ENCODE assay signal across 15 mouse cellular contexts in the genomic region with DNA sequence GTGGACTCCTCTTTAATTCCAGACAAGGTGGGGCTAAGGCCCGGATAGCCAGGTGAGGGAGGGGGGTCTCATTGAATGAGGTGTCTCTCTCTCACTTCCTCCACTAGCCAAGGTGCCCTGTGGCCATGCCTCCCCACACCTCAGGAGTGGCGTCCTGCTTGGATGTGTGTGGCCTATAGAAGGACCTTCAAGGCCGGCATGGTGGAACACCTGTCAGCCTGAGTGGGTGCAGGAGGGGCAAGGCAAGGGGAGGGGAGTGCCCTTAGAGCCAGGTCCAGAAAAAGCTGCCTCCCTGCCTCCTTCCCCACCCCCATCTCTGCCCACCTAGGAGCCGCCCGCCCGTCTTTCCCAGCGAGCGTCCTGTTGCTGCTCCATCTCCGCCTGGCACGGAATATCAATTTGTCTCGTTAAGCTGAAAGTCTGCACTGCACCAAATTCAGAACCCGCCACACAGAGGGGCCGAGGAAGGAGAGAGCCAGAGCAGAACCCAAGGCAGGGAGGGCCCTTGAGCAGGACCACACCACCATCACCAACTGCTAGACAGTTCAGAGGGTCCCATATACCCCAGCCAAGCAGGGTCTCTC.
DNase-seq lines count a peak whose midpoint lies in the region; ATAC-seq and TF ChIP-seq lines count a peak whose summit lies in the region.
"Had no signal": no experiment of that assay in that cellular context is flagged by ENCODE, and none has a peak within 500 bp of the region (broad histone marks: within the 10 kb centered on the region; RNA-seq: fewer than 3 reads in every experiment).

No protein-coding gene starts in this region.

- no peaks in the 10 kb centered on the region for H3K9me3 ChIP-seq in hindbrain, embryonic 10.5 days
- no peaks in the 10 kb centered on the region for H3K9me3 ChIP-seq in hindbrain, embryonic 11.5 days (ENCODE audit: control insufficient read depth, low read length)
- H3K9me3 ChIP-seq in hindbrain, embryonic 13.5 days, result no peaks in the 10 kb centered on the region
- no peaks in the 10 kb centered on the region for H3K9me3 ChIP-seq in midbrain, postnatal 0 days (ENCODE audit: low read length)
- no peaks in the 10 kb centered on the region for H3K9me3 ChIP-seq in intestine, embryonic 15.5 days
- H3K9me3 ChIP-seq: heart, embryonic 15.5 days; liver, embryonic 15.5 days had no signal

- 58% methylated on average over 13 of the region's 13 CpGs for WGBS in hindbrain, embryonic 10.5 days
- WGBS in hindbrain, embryonic 11.5 days, result 62% methylated on average over 13 of the region's 13 CpGs
- 49% methylated on average over 13 of the region's 13 CpGs for WGBS in hindbrain, embryonic 13.5 days
- WGBS in midbrain, postnatal 0 days, result 36% methylated on average over 13 of the region's 13 CpGs
- 46% methylated on average over 13 of the region's 13 CpGs for WGBS in intestine, embryonic 15.5 days

- H3K4me1 ChIP-seq in hindbrain, embryonic 10.5 days (replicated peaks), result peaks cover 36% of the 10 kb centered on the region
- H3K4me1 ChIP-seq in hindbrain, embryonic 11.5 days (replicated peaks; ENCODE audit: control insufficient read depth, insufficient read depth, low read length), result peaks cover 8% of the 10 kb centered on the region
- H3K4me1 ChIP-seq in cortical plate, adult 2 months (ENCODE audit: control insufficient read depth, insufficient read depth, low read length), result peaks cover 14% of the 10 kb centered on the region
- H3K4me1 ChIP-seq in hindbrain, embryonic 13.5 days (replicated peaks), result peaks cover 46% of the 10 kb centered on the region
- H3K4me1 ChIP-seq in midbrain, postnatal 0 days (ENCODE audit: insufficient read depth, low read length), result peaks cover 17% of the 10 kb centered on the region
- H3K4me1 ChIP-seq in intestine, embryonic 15.5 days (replicated peaks), result 0 out of 2 replicates have a peak, but pooled peaks cover 3% of the 10 kb centered on the region

- peak overlapping the region; percentile 81; the same call in 1 of the 2 replicates for H3K27ac ChIP-seq in hindbrain, embryonic 10.5 days
- no peak overlapping the region for H3K27ac ChIP-seq in hindbrain, embryonic 11.5 days (ENCODE audit: low read depth, low read length)
- H3K27ac ChIP-seq in cortical plate, adult 2 months (ENCODE audit: insufficient read depth, low read length), result no peak overlapping the region
- peak overlapping the region; percentile 90 for H3K27ac ChIP-seq in hindbrain, embryonic 13.5 days
- H3K27ac ChIP-seq in midbrain, postnatal 0 days (ENCODE audit: low read depth, low read length), result peak overlapping the region; percentile 55; the same call in 1 of the 2 replicates
- no peak overlapping the region for H3K27ac ChIP-seq in intestine, embryonic 15.5 days
- H3K27ac ChIP-seq: heart, embryonic 15.5 days; liver, embryonic 15.5 days had no signal

- no peak overlapping the region for H3K9ac ChIP-seq in hindbrain, embryonic 11.5 days (ENCODE audit: low read depth, low read length)
- H3K9ac ChIP-seq in hindbrain, embryonic 13.5 days, result peak overlapping the region; percentile 87
- H3K9ac ChIP-seq in midbrain, postnatal 0 days (replicated peaks; ENCODE audit: low read length, poor library complexity, severe bottlenecking), result peak overlapping the region; percentile 83
- H3K9ac ChIP-seq in intestine, embryonic 15.5 days, result no peak overlapping the region
- H3K9ac ChIP-seq: heart, embryonic 15.5 days; liver, embryonic 15.5 days had no signal

- no peaks in the 10 kb centered on the region for H3K36me3 ChIP-seq in hindbrain, embryonic 10.5 days
- H3K36me3 ChIP-seq in hindbrain, embryonic 11.5 days (ENCODE audit: control insufficient read depth, insufficient read depth, low read length), result no peaks in the 10 kb centered on the region
- no peaks in the 10 kb centered on the region for H3K36me3 ChIP-seq in hindbrain, embryonic 13.5 days
- H3K36me3 ChIP-seq in midbrain, postnatal 0 days (ENCODE audit: insufficient read depth, low read length), result no peaks in the 10 kb centered on the region
- H3K36me3 ChIP-seq in intestine, embryonic 15.5 days, result no peaks in the 10 kb centered on the region
- H3K36me3 ChIP-seq: heart, embryonic 15.5 days; liver, embryonic 15.5 days had no signal

- H3K4me2 ChIP-seq in hindbrain, embryonic 11.5 days (replicated peaks; ENCODE audit: low read depth, low read length), result no peak overlapping the region
- H3K4me2 ChIP-seq in hindbrain, embryonic 13.5 days, result peak overlapping the region; percentile 91
- H3K4me2 ChIP-seq in midbrain, postnatal 0 days (ENCODE audit: low read depth, low read length, poor library complexity, severe bottlenecking), result peak overlapping the region; percentile 85
- no peak overlapping the region for H3K4me2 ChIP-seq in intestine, embryonic 15.5 days (replicated peaks)

- TF ChIP-seq CTCF in cortical plate, adult 2 months (IDR thresholded peaks at IDR 0.05; ENCODE audit: extremely low read depth, insufficient read depth, low read length), result no peak
- TF ChIP-seq CTCF in midbrain, postnatal 0 days (IDR thresholded peaks at IDR 0.05), result no peak

- TF ChIP-seq POLR2A in cortical plate, adult 2 months (IDR thresholded peaks at IDR 0.05; ENCODE audit: extremely low read depth, insufficient read depth, low read length), result no peak

- H3K4me3 ChIP-seq in hindbrain, embryonic 10.5 days, result no peak overlapping the region
- no peak overlapping the region for H3K4me3 ChIP-seq in hindbrain, embryonic 11.5 days (ENCODE audit: low read depth, low read length)
- H3K4me3 ChIP-seq in cortical plate, adult 2 months (ENCODE audit: insufficient read depth, low read length), result peak overlapping the region; percentile 90; the same call in 1 of the 2 replicates
- H3K4me3 ChIP-seq in hindbrain, embryonic 13.5 days, result peak overlapping the region; percentile 70
- H3K4me3 ChIP-seq in midbrain, postnatal 0 days (ENCODE audit: low read depth, low read length), result peak overlapping the region; percentile 70; the same call in 1 of the 2 replicates
- no peak overlapping the region for H3K4me3 ChIP-seq in intestine, embryonic 15.5 days (replicated peaks)

- no peak; the same call in 1 of the 2 replicates for ATAC-seq in hindbrain, embryonic 11.5 days (ENCODE audit: low FRiP score)
- ATAC-seq in hindbrain, embryonic 13.5 days (ENCODE audit: low FRiP score), result peak; percentile 9; the same call in 1 of the 2 replicates
- 0 out of 2 replicates have a peak, but pooled peaks have one; percentile 2 for ATAC-seq in midbrain, postnatal 0 days (ENCODE audit: low FRiP score)
- ATAC-seq in intestine, embryonic 15.5 days, result no peak
- ATAC-seq: inflammation-experienced regulatory T-cells, adult 6 months had no signal

- no peak for DNase-seq in hindbrain, embryonic 10.5 days (ENCODE audit: low spot score)
- DNase-seq in hindbrain, embryonic 11.5 days (ENCODE audit: low spot score), result no peak
- peak; percentile 12 for DNase-seq in midbrain, postnatal 0 days (ENCODE audit: low spot score)
- DNase-seq in testis, postnatal 14 days (ENCODE audit: low spot score), result no peak
- DNase-seq in gastrocnemius, postnatal 10 days, result no peak
- DNase-seq: kidney, postnatal 10 days; lung, postnatal 4 days; right cerebral cortex, postnatal 4 days; thymus, postnatal 14 days had no signal

- peaks cover 71% of the 10 kb centered on the region for H3K27me3 ChIP-seq in hindbrain, embryonic 10.5 days (ENCODE audit: insufficient read depth, poor library complexity, severe bottlenecking)
- peaks cover 4% of the 10 kb centered on the region; the same call in 1 of the 2 replicates for H3K27me3 ChIP-seq in hindbrain, embryonic 11.5 days (ENCODE audit: control insufficient read depth, insufficient read depth, low read length)
- H3K27me3 ChIP-seq in hindbrain, embryonic 13.5 days, result peaks cover 18% of the 10 kb centered on the region; the same call in 1 of the 2 replicates
- H3K27me3 ChIP-seq in midbrain, postnatal 0 days (ENCODE audit: insufficient read depth, low read length), result no peaks in the 10 kb centered on the region
- peaks cover 57% of the 10 kb centered on the region for H3K27me3 ChIP-seq in intestine, embryonic 15.5 days (replicated peaks)

Comparison
In these comparisons a context has a peak if more than half of its experiments do, and no peak if none do; other contexts are left out.
1. H3K27ac ChIP-seq: peak in hindbrain, embryonic 10.5 days (single experiment), hindbrain, embryonic 13.5 days (single experiment) and midbrain, postnatal 0 days (single experiment); none in hindbrain, embryonic 11.5 days (single experiment), cortical plate, adult 2 months (single experiment) and intestine, embryonic 15.5 days (single experiment).
2. H3K4me3 ChIP-seq: peak in cortical plate, adult 2 months (single experiment), hindbrain, embryonic 13.5 days (single experiment) and midbrain, postnatal 0 days (single experiment); none in hindbrain, embryonic 10.5 days (single experiment), hindbrain, embryonic 11.5 days (single experiment) and intestine, embryonic 15.5 days (single experiment).
3. ATAC-seq: peak in hindbrain, embryonic 13.5 days (single experiment) and midbrain, postnatal 0 days (single experiment); none in hindbrain, embryonic 11.5 days (single experiment) and intestine, embryonic 15.5 days (single experiment).
4. H3K4me2 ChIP-seq: peak in hindbrain, embryonic 13.5 days (single experiment) and midbrain, postnatal 0 days (single experiment); none in hindbrain, embryonic 11.5 days (single experiment) and intestine, embryonic 15.5 days (single experiment).
5. H3K9ac ChIP-seq: peak in hindbrain, embryonic 13.5 days (single experiment) and midbrain, postnatal 0 days (single experiment); none in hindbrain, embryonic 11.5 days (single experiment) and intestine, embryonic 15.5 days (single experiment).